Mouse (Mus musculus) neural tube, embryonic 14.5 days (tissue): Measurements from ENCODE around the gene Rxfp2. TPM values are rescaled to one million over a fixed set of nuclear protein-coding genes. Genes with fewer than 3 reads are reported as not detected.

Experiments
- ATAC-seq: fragments of 200-750 bp; cut with Nextera tagmentation; 2 replicates; pipeline ENCODE4 v1.8.0; 2017; ENCODE audit warnings: low read depth, mild to moderate bottlenecking, moderate TSS enrichment, moderate library complexity
- H3K27ac ChIP-seq: fragments of 300-500 bp; sonication (generic); 2 replicates; pipeline ENCODE4 v1.5.1; 2014; ENCODE audit warnings: low read depth, mild to moderate bottlenecking, control low read depth, low read length, moderate library complexity, mixed read lengths
- H3K27me3 ChIP-seq: fragments of 300-500 bp; sonication (generic); 2 replicates; pipeline ENCODE4 v1.6.1; 2014; ENCODE audit warnings: low read length; ENCODE audit not compliant: control insufficient read depth, insufficient read depth
- H3K36me3 ChIP-seq: fragments of 300-500 bp; sonication (generic); 2 replicates; pipeline ENCODE4 v1.6.1; 2014; ENCODE audit warnings: low read length, mixed read lengths; ENCODE audit not compliant: control insufficient read depth, insufficient read depth
- H3K4me1 ChIP-seq: fragments of 300-500 bp; sonication (generic); 2 replicates; pipeline ENCODE4 v1.6.1; 2014; ENCODE audit warnings: low read length; ENCODE audit not compliant: control insufficient read depth, insufficient read depth
- H3K4me2 ChIP-seq: fragments of 300-500 bp; sonication (generic); 2 replicates; pipeline ENCODE4 v1.6.1; 2014; ENCODE audit warnings: mild to moderate bottlenecking, low read depth, low read length, control low read depth
- H3K4me3 ChIP-seq: fragments of 300-500 bp; sonication (generic); 2 replicates; pipeline ENCODE4 v1.5.1; 2014; ENCODE audit warnings: low read depth, low read length, control low read depth, mixed read lengths
- H3K9ac ChIP-seq: fragments of 300-500 bp; sonication (generic); replicated peaks from 2 replicates; pipeline ENCODE4 v1.6.1; 2014; ENCODE audit warnings: low read depth, mild to moderate bottlenecking, control low read depth, low read length, mixed read lengths
- H3K9me3 ChIP-seq: fragments of 300-500 bp; sonication (generic); 2 replicates; pipeline ENCODE4 v1.6.1; 2016; ENCODE audit warnings: low read length; ENCODE audit not compliant: control insufficient read depth
- WGBS: fragments of 180-500 bp; shearing (Covaris S2); extraction: QIAGEN DNeasy Blood & Tissue Kit; methylation state at CpG from one replicate; pipeline ENCODE4 v1.1.7; 2014; 5-methylcytosine and 5-hydroxymethylcytosine counted together
- polyA plus RNA-seq: library from polyadenylated mRNA; unstranded; fragments of >200 nt; fragmentation: Nextera tagmentation; extraction: Ambion mirVana; gene quantifications from 2 replicates; pipeline ENCODE4 v1.2.1, GENCODE M21; 2014

Gene Rxfp2
- polyA plus RNA-seq: 0.89 and 1.4 TPM in 2 replicates

DNA sequence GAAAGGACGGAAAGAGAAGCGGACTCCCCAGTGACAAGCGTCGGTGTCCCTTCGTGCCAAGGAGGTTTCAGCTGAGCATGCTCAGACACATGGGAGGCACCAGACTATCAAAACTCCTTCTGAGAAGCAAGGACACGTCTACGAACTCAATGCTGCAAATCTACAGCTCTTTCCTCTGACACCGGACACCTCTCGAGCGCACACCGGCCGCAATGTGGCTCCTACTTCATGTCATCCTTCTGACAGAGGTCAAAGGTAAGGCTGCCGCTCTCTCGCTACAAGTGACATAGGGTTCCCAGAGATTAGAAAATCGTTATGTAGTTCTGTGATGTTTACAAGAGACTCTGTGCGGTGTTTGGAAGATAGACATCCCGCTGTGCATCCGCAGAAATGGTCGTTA is at the start of gene Rxfp2:
Gene Rxfp2, plus strand, starts transcription at position 20 of the 400 bp plus-strand sequence.
- Histone ChIP-seq H3K4me3 (no peak within 1 kb of the TSS), H3K4me2 (no peak within 1 kb of the TSS), H3K27ac (no peak within 1 kb of the TSS), H3K4me1 (0 out of 2 replicates have a peak, but pooled peaks cover 2% of the 10 kb centered on the region), H3K9me3 (no peaks in the 10 kb centered on the region), H3K27me3 (no peaks in the 10 kb centered on the region), H3K9ac (no peak within 1 kb of the TSS), H3K36me3 (no peaks in the 10 kb centered on the region)
- WGBS: 71% methylated on average over 19 of the region's 19 CpGs
- no peak for ATAC-seq

- 0 out of 2 replicates have a peak, but pooled peaks cover 2% of the 10 kb centered on the region for H3K4me1 ChIP-seq
- no peak overlapping the region for H3K27ac ChIP-seq
- H3K4me2 ChIP-seq: no peak overlapping the region
- H3K9me3 ChIP-seq: no peaks in the 10 kb centered on the region
- H3K9ac ChIP-seq: no peak overlapping the region
- WGBS: 88% methylated on average over 11 of the region's 11 CpGs
- H3K4me3 ChIP-seq: no peak overlapping the region
- H3K27me3 ChIP-seq: no peaks in the 10 kb centered on the region
- no peaks in the 10 kb centered on the region for H3K36me3 ChIP-seq
- ATAC-seq: no peak
Measured at GRCm38 (mm10) chr5:149970261-149970660, 48.2 kb upstream of the Rxfp2 start.

DNA sequence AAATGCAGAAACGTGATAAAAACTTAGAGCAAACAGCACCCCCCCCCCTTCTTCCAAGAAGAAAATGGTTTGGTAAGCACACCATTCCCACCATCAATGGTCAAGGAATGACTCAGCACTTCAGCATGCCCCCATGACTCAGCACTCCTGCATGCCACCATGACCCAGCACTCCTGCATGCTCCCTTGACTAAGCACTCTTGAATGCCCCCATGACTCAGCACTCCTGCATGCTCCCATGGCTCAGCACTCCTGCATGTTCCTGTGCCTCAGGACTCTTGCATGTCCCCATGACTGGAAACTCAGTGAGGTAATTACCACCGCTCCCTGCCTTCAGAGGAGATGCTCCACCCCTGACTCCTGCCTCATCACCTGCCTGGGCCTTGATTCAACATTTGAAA is 41.4 kb upstream of the Rxfp2 start:
- no peaks in the 10 kb centered on the region for H3K4me1 ChIP-seq
- no peaks in the 10 kb centered on the region for H3K36me3 ChIP-seq
- no peak overlapping the region for H3K9ac ChIP-seq
- no peak for ATAC-seq
- H3K4me2 ChIP-seq: no peak overlapping the region
- no peak overlapping the region for H3K4me3 ChIP-seq
- WGBS: 78% methylated on average over 2 of the region's 2 CpGs
- H3K27ac ChIP-seq: no peak overlapping the region
- no peaks in the 10 kb centered on the region for H3K9me3 ChIP-seq
- H3K27me3 ChIP-seq: no peaks in the 10 kb centered on the region

GRCm38 (mm10) chr5:149983621-149984020 is 34.9 kb upstream of the Rxfp2 start:
- no peak overlapping the region for H3K4me2 ChIP-seq
- H3K9ac ChIP-seq: no peak overlapping the region
- H3K4me1 ChIP-seq: no peaks in the 10 kb centered on the region
- no peak overlapping the region for H3K27ac ChIP-seq
- 89% methylated on average over 4 of the region's 4 CpGs for WGBS
- H3K27me3 ChIP-seq: no peaks in the 10 kb centered on the region
- H3K4me3 ChIP-seq: no peak overlapping the region
- no peak for ATAC-seq
- no peaks in the 10 kb centered on the region for H3K9me3 ChIP-seq
- H3K36me3 ChIP-seq: no peaks in the 10 kb centered on the region

- no peak overlapping the region for H3K9ac ChIP-seq
- H3K4me1 ChIP-seq: no peaks in the 10 kb centered on the region
- no peak overlapping the region for H3K4me2 ChIP-seq
- H3K27me3 ChIP-seq: no peaks in the 10 kb centered on the region
- 80% methylated on average over 5 of the region's 5 CpGs for WGBS
- no peak for ATAC-seq
- H3K36me3 ChIP-seq: no peaks in the 10 kb centered on the region
- H3K4me3 ChIP-seq: no peak overlapping the region
- H3K27ac ChIP-seq: no peak overlapping the region
- no peaks in the 10 kb centered on the region for H3K9me3 ChIP-seq
Measured at GRCm38 (mm10) chr5:149994578-149994977, 23.9 kb upstream of the Rxfp2 start.

DNA sequence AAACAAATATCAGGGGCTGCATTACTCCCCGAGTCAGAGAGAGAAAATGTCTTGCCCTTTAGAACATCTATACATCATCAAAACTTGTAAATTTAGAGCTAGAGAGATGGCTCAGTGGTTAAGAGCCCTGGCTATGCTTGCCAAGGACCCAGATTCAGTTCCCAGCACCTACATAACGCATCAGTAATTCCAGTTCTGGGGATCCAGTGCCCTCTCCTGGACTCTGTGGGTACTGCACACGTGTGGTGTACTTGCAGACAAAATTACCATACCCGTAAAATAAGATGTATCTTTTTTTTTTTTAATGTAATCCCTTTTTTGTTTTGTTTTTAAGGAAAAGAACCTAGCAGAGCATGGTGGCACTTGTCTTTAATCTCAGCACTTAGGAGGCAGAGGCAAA is 21.9 kb upstream of the Rxfp2 start:
- no peak overlapping the region for H3K9ac ChIP-seq
- H3K4me2 ChIP-seq: no peak overlapping the region
- H3K4me1 ChIP-seq: no peaks in the 10 kb centered on the region
- H3K36me3 ChIP-seq: no peaks in the 10 kb centered on the region
- 93% methylated on average over 4 of the region's 4 CpGs for WGBS
- ATAC-seq: no peak
- H3K4me3 ChIP-seq: no peak overlapping the region
- H3K27ac ChIP-seq: no peak overlapping the region
- no peaks in the 10 kb centered on the region for H3K9me3 ChIP-seq
- no peaks in the 10 kb centered on the region for H3K27me3 ChIP-seq

DNA sequence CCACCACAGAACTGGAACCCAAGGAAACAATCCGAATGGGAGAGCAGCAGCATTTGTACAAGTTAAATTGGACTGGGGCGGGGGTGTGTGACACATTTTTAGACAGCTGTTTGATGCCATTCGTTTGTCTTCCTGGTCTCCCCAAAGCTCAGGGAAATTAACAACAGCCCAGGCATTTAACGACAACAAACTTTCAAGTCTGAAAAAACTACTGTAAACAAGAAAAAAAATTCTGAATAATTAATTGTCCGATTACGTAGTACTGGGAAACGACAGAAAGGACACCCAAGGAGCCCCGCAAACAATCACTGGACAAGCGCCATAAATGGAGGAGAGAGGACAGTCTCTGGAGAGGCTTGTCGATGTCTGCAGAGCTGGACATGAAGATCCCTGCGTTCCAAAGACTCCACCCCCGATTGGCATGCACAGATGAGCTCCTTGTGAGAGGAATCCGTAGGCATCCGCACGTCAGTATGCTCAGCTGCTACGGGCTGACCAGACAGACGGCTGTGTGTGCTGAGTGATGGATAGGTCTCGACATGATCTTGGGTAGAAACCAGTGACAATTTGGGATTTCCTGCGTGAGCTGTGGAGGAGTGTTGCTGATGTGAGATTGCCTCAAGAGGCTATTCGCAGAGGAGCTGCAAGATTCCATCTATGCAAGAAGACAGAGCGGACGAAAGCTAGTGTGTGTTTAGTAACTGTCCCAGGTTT is 21.0 kb upstream of the Rxfp2 start:
- H3K27ac ChIP-seq: no peak overlapping the region
- ATAC-seq: no peak
- H3K4me1 ChIP-seq: no peaks in the 10 kb centered on the region
- no peaks in the 10 kb centered on the region for H3K9me3 ChIP-seq
- 86% methylated on average over 22 of the region's 22 CpGs for WGBS
- no peak overlapping the region for H3K4me2 ChIP-seq
- H3K36me3 ChIP-seq: no peaks in the 10 kb centered on the region
- no peak overlapping the region for H3K4me3 ChIP-seq
- no peaks in the 10 kb centered on the region for H3K27me3 ChIP-seq
- H3K9ac ChIP-seq: no peak overlapping the region

DNA sequence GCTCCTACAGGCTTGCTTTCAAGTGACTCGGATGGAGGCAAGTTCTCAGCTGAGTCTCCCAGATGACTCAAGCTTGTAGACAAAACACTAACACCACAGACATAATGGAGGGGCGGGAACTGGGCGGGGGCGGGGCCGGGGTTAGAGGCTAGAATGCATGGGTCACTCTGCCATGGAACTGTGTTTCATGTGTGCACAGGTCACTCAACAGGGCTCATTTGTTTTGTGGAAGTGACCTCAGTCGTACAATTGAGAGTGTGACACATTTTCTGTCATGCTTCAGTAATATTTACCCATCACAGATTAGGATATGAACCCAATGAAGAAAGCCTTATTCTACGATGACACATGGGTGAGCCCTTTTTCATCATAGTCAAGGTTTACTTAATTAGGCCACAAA is 20.2 kb upstream of the Rxfp2 start:
- H3K9me3 ChIP-seq: no peaks in the 10 kb centered on the region
- no peak overlapping the region for H3K9ac ChIP-seq
- H3K4me3 ChIP-seq: no peak overlapping the region
- no peaks in the 10 kb centered on the region for H3K4me1 ChIP-seq
- H3K36me3 ChIP-seq: no peaks in the 10 kb centered on the region
- no peaks in the 10 kb centered on the region for H3K27me3 ChIP-seq
- no peak overlapping the region for H3K27ac ChIP-seq
- ATAC-seq: no peak
- WGBS: 74% methylated on average over 7 of the region's 7 CpGs
- H3K4me2 ChIP-seq: no peak overlapping the region

DNA sequence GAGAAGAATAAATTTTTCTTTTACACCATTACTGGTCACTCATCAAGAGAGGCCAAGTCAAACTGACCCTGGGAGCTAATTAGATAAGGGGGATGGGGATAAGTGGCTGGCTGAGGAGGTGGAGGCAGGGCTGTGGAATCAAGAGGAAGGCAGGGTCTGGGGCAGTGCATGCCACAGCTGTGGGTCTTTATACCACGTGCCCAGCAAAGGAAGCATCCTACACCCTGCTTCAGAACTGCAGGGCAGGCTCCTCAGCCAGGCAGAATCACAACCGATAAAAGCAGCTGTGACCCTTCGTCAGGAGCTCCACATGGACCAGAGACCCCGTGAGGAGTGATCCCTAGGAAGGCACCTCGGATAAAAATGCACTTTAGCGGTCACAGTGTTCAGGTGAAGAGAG is 13.1 kb upstream of the Rxfp2 start:
- no peak for ATAC-seq
- Histone ChIP-seq H3K9ac (no peak overlapping the region), H3K27ac (no peak overlapping the region), H3K4me2 (no peak overlapping the region), H3K9me3 (no peaks in the 10 kb centered on the region), H3K36me3 (no peaks in the 10 kb centered on the region), H3K27me3 (no peaks in the 10 kb centered on the region), H3K4me1 (no peaks in the 10 kb centered on the region), H3K4me3 (no peak overlapping the region)
- 59% methylated on average over 6 of the region's 6 CpGs for WGBS
